Mouse (Mus musculus) stomach, embryonic 15.5 days (tissue): ENCODE measurements around the gene Gm45753. TPM values are rescaled to one million over a fixed set of nuclear protein-coding genes. Genes with fewer than 3 reads are reported as not detected.
A peak's percentile ranks its signal among the peaks of the same experiment; 100 is the strongest.
"Not testable (repeated sequence)": the region's sequence is repeated elsewhere in the genome, so short reads cannot be mapped to it uniquely, and the experiment has no call there.

Experiments
- ATAC-seq: fragments of 200-750 bp; cut with Nextera tagmentation; 2 replicates; pipeline ENCODE4 v1.8.0; 2017; ENCODE audit warnings: low read depth, moderate number of reproducible peaks, moderate TSS enrichment; ENCODE audit not compliant: insufficient read depth, low FRiP score
- H3K27ac ChIP-seq: fragments of 300-500 bp; sonication (generic); 2 replicates; pipeline ENCODE4 v1.5.1; 2015; ENCODE audit warnings: mild to moderate bottlenecking, inconsistent platforms
- H3K27me3 ChIP-seq: fragments of 300-500 bp; sonication (generic); replicated peaks from 2 replicates; pipeline ENCODE4 v1.6.1; 2015; ENCODE audit warnings: inconsistent platforms
- H3K36me3 ChIP-seq: fragments of 300-500 bp; sonication (generic); 2 replicates; pipeline ENCODE4 v1.6.1; 2015; ENCODE audit warnings: inconsistent platforms
- H3K4me1 ChIP-seq: fragments of 300-500 bp; sonication (generic); 2 replicates; pipeline ENCODE4 v1.6.1; 2015; ENCODE audit warnings: inconsistent platforms
- H3K4me2 ChIP-seq: fragments of 300-500 bp; sonication (generic); 2 replicates; pipeline ENCODE4 v1.6.1; 2015; ENCODE audit warnings: mild to moderate bottlenecking, inconsistent platforms
- H3K4me3 ChIP-seq: fragments of 300-500 bp; sonication (generic); replicated peaks from 2 replicates; pipeline ENCODE4 v1.5.1; 2015; ENCODE audit warnings: inconsistent platforms
- H3K9ac ChIP-seq: fragments of 300-500 bp; sonication (generic); 2 replicates; pipeline ENCODE4 v1.6.1; 2015; ENCODE audit warnings: inconsistent platforms
- H3K9me3 ChIP-seq: fragments of 300-500 bp; sonication (generic); 2 replicates; pipeline ENCODE4 v1.6.1; 2016; ENCODE audit warnings: inconsistent platforms
- WGBS: fragments of 180-500 bp; shearing (Covaris S2); methylation state at CpG from one replicate; pipeline ENCODE4 v1.1.7; 2015; 5-methylcytosine and 5-hydroxymethylcytosine counted together
- polyA plus RNA-seq: library from polyadenylated mRNA; unstranded; fragments of >200 nt; fragmentation: Nextera tagmentation; extraction: Ambion mirVana; gene quantifications from 2 replicates; pipeline ENCODE4 v1.2.1, GENCODE M21; 2015

The Gm45753 gene
- 0.32 and 1.2 TPM in 2 replicates for polyA plus RNA-seq

DNA sequence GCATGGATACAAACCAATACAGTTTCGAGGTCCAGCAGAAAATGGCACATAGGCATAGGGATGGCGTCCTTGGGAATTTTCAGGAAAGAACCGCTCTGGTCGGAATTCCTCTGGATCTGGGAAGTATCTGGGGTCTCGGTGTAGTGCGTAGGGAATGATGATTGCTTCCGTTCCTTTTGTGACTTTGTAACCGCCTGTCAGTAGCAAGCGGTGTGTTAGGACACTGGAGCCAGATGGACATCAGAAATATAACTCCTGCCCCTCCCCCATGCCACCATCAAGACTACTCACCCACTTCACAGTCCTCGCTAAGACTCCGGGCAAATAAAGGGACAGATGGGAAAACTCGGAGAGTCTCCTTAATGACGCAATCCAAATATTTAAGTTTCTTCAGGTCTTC is at the start of gene Gm45753:
Gm45753 (minus strand) TSS at position 101 of the 400 bp plus-strand sequence.
- Histone ChIP-seq H3K4me2 (no peak within 1 kb of the TSS), H3K9ac (no peak within 1 kb of the TSS), H3K27ac (no peak within 1 kb of the TSS), H3K4me3 (no peak within 1 kb of the TSS), H3K9me3 (no peaks in the 10 kb centered on the region), H3K36me3 (no peaks in the 10 kb centered on the region), H3K4me1 (no peaks in the 10 kb centered on the region), H3K27me3 (no peaks in the 10 kb centered on the region)
- 80% methylated on average over 13 of the region's 13 CpGs for WGBS
- ATAC-seq, result no peak

DNA sequence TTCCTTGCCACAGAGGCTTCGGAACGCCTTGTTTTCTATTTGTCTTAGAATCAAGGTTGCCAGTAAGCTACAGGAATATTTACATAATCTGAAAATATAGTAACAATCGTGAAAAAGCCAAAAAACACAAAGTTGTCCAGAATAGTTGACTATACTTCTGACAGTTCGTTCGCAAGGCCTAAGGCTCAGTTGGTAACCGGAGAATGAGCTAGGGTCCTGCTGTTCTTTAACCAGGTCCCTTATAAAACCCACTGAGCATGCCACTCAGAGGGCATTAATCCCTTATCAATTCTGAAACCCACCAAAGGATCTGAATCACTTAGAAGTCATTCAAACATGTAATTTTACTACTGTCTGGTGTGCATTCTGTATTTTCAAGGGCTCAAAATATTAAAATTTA is 47.5 kb upstream of the Gm45753 start:
- H3K36me3 ChIP-seq, result peaks cover 6% of the 10 kb centered on the region; the same call in 1 of the 2 replicates
- no peak overlapping the region for H3K4me2 ChIP-seq
- 70% methylated on average over 6 of the region's 6 CpGs for WGBS
- H3K4me3 ChIP-seq, result no peak overlapping the region
- no peaks in the 10 kb centered on the region for H3K27me3 ChIP-seq
- H3K27ac ChIP-seq, result peak overlapping the region; percentile 57; the same call in 1 of the 2 replicates
- ATAC-seq, result no peak
- no peaks in the 10 kb centered on the region for H3K9me3 ChIP-seq
- H3K4me1 ChIP-seq, result no peaks in the 10 kb centered on the region
- no peak overlapping the region for H3K9ac ChIP-seq

DNA sequence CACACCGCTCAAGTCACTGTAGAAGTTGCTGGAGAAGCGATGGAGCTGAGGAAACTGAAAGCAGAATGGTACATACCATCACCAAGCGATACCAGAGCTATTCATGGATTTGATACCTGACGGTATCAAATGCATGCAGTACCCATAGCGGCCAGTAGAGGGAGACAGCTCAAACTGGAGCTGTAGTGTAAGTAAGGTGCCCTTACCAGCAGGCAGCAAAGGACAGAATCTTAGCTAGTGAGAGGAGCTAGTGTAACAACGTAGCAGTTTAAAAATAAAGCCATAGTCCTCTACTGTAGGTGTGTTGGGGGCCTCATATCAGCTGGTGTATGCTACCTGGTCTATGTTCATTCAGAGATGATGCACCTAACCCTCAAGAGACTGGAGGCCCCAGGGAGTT is 36.8 kb upstream of the Gm45753 start:
- no peak; the same call in 1 of the 2 replicates for ATAC-seq
- H3K4me2 ChIP-seq, result no peak overlapping the region
- H3K4me1 ChIP-seq, result no peaks in the 10 kb centered on the region
- no peaks in the 10 kb centered on the region for H3K9me3 ChIP-seq
- H3K27ac ChIP-seq, result no peak overlapping the region
- H3K36me3 ChIP-seq, result 0 out of 2 replicates have a peak, but pooled peaks cover 12% of the 10 kb centered on the region
- no peak overlapping the region for H3K4me3 ChIP-seq
- H3K27me3 ChIP-seq, result no peaks in the 10 kb centered on the region
- WGBS, result 19% methylated on average over 6 of the region's 6 CpGs
- H3K9ac ChIP-seq, result no peak overlapping the region

DNA sequence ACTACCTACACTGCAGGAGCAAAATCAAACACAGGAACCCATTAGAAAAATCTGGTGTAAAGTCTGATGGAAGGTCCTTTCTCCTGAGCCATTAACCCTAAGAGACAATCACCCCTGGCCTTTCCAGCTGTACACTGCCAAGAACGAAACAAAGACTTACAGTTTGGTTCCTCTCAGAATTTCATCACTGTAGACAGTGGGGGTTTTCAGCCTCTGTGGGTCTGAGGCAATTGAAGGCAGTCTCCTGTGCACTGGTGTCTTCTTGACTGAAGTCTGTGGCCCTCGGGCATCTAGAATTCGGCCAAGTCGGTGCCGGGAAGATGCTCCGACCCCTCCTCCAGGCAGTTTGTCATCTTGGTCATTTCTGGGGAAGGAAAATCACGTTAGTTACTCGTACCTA is 36.0 kb upstream of the Gm45753 start:
- Histone ChIP-seq H3K36me3 (0 out of 2 replicates have a peak, but pooled peaks cover 12% of the 10 kb centered on the region), H3K9me3 (no peaks in the 10 kb centered on the region), H3K9ac (no peak overlapping the region), H3K4me2 (no peak overlapping the region), H3K4me1 (no peaks in the 10 kb centered on the region), H3K27me3 (no peaks in the 10 kb centered on the region), H3K4me3 (no peak overlapping the region), H3K27ac (no peak overlapping the region)
- 90% methylated on average over 8 of the region's 8 CpGs for WGBS
- ATAC-seq, result no peak

DNA sequence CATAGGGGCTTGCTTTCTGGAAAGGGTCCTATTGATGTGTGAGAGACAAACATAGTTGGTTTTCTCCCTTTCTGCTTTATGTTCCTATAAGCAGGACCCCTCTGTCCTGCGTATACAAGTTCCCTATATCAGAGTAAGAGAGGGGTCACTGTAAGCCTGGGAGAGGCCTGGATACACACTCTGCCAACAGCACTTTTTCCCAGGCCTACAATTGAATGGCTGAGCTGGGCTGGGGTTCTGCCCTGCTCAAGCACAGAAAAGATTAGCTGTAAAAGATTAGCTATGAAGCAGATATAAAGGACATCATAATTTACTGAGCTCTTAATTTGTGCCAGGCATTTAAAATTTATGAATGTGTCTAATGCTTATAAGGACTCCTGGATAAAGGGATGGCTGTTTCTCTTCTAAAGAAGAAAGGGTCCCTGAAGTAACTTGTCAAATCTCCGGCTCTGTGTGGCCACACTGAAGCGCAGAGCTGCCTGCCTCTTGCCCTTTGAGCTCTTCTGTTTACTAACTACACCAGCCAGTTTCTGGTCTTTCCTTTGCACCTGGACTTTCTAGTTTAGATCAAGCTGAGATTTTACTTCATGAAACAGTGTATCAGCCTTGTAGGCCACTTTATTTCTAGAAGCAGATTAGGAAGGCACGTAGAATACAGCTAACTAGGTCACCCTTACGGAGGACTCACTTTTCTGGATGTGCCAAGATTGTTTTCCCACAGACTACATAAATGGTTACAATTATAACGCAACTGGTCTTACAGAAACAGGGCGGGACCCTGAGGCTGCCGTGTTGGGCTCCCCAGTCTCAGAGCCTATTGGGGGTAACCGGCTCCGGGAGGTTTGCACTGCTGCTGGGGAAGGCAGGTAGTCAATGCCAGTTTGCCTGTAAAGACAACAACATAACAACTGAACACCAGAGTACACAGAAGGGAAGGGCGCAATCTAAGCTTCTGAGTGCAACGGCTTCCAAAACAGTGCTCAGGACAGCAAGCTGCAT is 33.7 kb upstream of the Gm45753 start:
- H3K4me1 ChIP-seq, result no peaks in the 10 kb centered on the region
- 0 out of 2 replicates have a peak, but pooled peaks cover 6% of the 10 kb centered on the region for H3K36me3 ChIP-seq
- peak; percentile 77 for ATAC-seq
- 75% methylated on average over 12 of the region's 12 CpGs for WGBS
- no peak overlapping the region for H3K9ac ChIP-seq
- peak overlapping the region; percentile 65 for H3K27ac ChIP-seq
- no peak overlapping the region for H3K4me2 ChIP-seq
- no peak overlapping the region for H3K4me3 ChIP-seq
- H3K9me3 ChIP-seq, result no peaks in the 10 kb centered on the region
- no peaks in the 10 kb centered on the region for H3K27me3 ChIP-seq

DNA sequence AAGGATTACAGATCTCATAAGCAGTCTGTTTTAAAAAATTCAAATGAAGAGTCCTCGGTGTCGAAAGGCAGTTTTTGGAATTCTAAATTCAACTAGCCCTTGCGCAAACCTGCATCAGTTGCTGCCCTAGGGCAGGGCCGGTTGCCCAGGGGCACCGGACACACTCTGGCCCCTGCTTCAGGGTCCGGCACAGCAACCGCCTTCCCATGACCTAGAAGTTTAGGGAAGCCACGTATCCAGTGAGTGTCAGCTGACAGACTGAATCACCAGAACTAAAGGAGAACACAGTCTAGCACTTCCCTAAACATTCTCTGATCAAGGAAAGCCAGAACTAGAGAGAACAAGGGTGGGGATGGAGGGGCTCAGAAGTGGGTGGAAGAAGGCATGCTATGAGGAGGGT is 25.2 kb upstream of the Gm45753 start:
- Histone ChIP-seq H3K4me3 (peak overlapping the region; percentile 63), H3K27me3 (no peaks in the 10 kb centered on the region), H3K9ac (no peak overlapping the region; the same call in 1 of the 2 replicates), H3K4me2 (peak overlapping the region; percentile 87), H3K27ac (no peak overlapping the region), H3K4me1 (no peaks in the 10 kb centered on the region), H3K36me3 (no peaks in the 10 kb centered on the region), H3K9me3 (no peaks in the 10 kb centered on the region)
- ATAC-seq, result peak; percentile 29; the same call in 1 of the 2 replicates
- WGBS, result 6% methylated on average over 8 of the region's 8 CpGs

DNA sequence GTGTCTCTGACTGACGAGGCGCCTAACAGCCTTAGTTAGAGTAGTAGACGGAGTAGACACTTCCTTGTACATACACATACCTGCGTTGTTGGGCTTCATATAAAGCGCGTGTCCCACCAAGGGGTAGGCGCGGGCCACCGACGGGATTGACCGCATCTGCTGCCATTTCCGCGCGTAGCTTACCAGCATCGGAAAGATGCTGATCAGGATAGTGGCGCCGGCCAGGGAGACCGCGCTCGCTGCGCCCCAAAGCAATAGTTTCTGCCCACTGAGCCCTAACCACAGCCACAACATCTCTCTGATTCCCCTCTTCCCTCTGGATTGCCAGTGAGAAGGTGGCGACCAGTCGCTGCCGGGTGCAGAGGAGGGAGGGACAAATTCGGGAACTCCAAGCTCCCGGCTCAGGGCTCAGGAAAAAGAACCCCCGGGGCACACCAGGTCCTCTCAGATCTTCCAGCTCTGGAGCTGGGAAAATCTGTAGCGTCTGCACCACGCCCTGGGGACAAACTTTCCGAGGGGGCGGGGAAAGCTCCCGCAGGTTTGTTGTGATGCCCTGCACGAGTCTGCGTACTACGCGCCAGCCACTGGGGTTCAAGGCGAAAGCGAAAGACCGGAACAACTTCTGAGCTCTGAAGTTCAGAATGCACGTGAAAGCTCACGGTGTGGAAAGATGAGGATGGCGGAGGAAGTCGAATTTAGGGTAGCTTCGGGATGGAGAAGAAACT is 24.6 kb upstream of the Gm45753 start, which contains the start of gene Cyp4v3:
Cyp4v3 (minus strand) TSS at position 532 of the 725 bp plus-strand sequence.
- Histone ChIP-seq H3K27me3 (no peaks in the 10 kb centered on the region), H3K27ac (0 out of 2 replicates have a peak within 1 kb of the TSS, but pooled peaks have one; percentile 11), H3K36me3 (no peaks in the 10 kb centered on the region), H3K4me3 (peak within 1 kb of the TSS; percentile 63), H3K9me3 (no peaks in the 10 kb centered on the region), H3K4me1 (no peaks in the 10 kb centered on the region), H3K4me2 (peak within 1 kb of the TSS; percentile 87), H3K9ac (peak within 1 kb of the TSS; percentile 37)
- WGBS, result 1% methylated on average over 42 of the region's 44 CpGs
- ATAC-seq, result peak; percentile 48

DNA sequence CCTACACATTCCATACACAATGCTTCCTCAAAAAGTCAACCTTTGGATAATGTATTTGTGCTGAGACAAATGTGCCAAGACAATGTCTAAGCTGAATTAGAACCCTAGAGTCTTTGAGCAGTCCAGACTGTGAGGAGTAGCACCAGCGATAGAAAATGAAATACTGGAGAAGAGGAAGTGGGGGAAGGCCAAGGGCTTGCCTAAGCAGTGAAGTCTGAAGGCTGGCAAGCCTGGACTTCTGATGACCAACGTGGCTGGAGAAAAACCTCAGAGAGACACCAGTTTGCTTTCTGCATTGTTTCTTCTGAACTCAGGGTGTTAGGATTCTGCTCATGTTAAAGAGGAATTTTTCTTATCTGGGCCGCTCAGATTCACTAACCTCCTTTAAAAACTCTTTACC is 22.6 kb upstream of the Gm45753 start:
- H3K9ac ChIP-seq, result no peak overlapping the region
- H3K36me3 ChIP-seq, result no peaks in the 10 kb centered on the region
- WGBS, result 62% methylated on average over 3 of the region's 3 CpGs
- H3K27me3 ChIP-seq, result no peaks in the 10 kb centered on the region
- no peak for ATAC-seq
- H3K4me3 ChIP-seq, result no peak overlapping the region
- no peak overlapping the region for H3K27ac ChIP-seq
- no peaks in the 10 kb centered on the region for H3K4me1 ChIP-seq
- no peak overlapping the region for H3K4me2 ChIP-seq
- H3K9me3 ChIP-seq, result no peaks in the 10 kb centered on the region

DNA sequence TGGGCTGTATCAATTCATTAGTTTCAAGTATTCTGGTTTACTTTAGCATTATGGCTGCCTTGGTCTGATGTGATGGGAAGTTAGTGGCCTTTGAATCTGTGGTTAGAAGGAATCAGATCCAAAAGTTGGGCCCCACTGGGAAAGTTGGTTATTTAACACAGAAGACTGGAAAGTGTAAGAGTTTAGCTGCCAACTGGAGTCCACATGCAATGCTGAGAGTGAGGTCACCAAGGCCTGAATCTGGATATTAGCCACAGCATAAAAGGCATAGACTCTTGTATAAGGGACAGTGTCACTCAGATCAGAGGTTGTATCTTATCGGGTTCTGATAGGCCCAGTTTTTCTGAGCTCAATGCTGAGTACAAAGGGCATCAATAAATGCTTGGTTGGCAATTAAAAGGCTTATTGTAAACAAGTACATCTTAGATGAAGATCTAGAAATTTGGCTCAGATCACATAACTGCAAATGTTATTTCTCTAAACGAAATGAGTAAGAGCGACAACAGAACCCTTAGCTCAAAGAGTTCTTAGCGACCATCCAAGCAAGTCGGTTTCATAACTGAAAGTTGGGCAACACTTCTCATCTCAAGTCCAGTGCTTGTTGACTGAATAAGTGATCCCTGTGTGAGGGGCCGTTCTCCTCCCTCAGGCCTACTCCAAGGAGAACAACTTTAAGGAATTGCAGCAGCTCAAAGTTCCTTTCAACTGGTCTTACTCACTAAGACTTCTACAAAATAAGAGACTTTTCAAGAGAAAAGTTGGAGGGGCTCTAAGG is 21.1 kb upstream of the Gm45753 start:
- 88% methylated on average over 6 of the region's 6 CpGs for WGBS
- Histone ChIP-seq H3K4me2 (no peak overlapping the region), H3K4me1 (no peaks in the 10 kb centered on the region), H3K4me3 (no peak overlapping the region), H3K9ac (no peak overlapping the region), H3K27ac (no peak overlapping the region), H3K9me3 (no peaks in the 10 kb centered on the region), H3K27me3 (no peaks in the 10 kb centered on the region), H3K36me3 (no peaks in the 10 kb centered on the region)
- no peak for ATAC-seq

DNA sequence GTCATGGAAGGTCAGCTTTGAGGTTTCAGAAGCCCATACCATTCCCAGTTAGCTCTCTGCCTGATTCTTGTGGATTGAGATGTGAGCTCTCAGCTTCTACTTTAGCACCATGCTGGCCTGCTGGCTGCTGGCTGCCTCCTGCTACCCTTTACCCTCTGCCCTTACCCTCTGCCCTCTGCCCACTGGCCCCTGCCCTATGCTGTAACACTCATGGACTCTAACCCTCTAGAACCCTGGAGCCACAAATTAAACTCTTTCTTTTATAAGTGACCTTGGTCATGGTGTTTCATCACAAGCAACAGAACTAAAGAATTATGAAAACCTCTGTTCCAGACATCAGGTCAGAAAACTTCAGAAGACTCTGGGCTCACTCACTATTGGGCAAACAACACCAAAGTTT is 18.8 kb upstream of the Gm45753 start:
- H3K4me3 ChIP-seq, H3K9ac ChIP-seq, ATAC-seq, H3K27ac ChIP-seq, H3K4me1 ChIP-seq, H3K9me3 ChIP-seq, H3K27me3 ChIP-seq, H3K36me3 ChIP-seq, H3K4me2 ChIP-seq: not testable (repeated sequence)

DNA sequence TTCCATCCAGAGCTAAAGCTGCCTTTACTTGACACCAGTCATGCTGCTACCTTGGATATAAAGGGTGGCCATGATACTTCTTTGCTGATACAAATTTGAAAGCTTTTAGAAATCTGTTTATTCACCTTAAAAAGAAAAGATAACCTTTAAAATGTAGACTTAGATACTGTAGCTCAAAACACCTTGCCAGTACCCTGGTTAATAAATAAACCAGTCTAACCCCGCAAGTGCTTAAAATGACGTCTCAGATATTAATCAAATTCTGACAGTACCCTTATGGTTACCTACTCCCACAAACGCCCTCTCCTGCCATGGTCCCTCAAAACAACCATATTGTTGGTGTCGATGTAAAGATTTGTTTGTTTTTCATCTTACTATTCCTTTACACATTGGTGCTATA is 15.9 kb upstream of the Gm45753 start:
- ATAC-seq, result no peak
- Histone ChIP-seq H3K4me2 (no peak overlapping the region), H3K4me3 (no peak overlapping the region), H3K27ac (no peak overlapping the region), H3K9ac (no peak overlapping the region), H3K36me3 (no peaks in the 10 kb centered on the region), H3K27me3 (no peaks in the 10 kb centered on the region), H3K4me1 (0 out of 2 replicates have a peak, but pooled peaks cover 6% of the 10 kb centered on the region), H3K9me3 (no peaks in the 10 kb centered on the region)
- 48% methylated on average over 4 of the region's 4 CpGs for WGBS
